Mouse (Mus musculus): ENCODE measurements around the gene Lamb3. TPM values are rescaled to one million over a fixed set of nuclear protein-coding genes. Genes with fewer than 3 reads are reported as not detected.
A peak's percentile ranks its signal among the peaks of the same experiment; 100 is the strongest.
"Not testable (repeated sequence)": the region's sequence is repeated elsewhere in the genome, so short reads cannot be mapped to it uniquely, and the experiment has no call there.

The Lamb3 gene
- total RNA-seq, 2 experiments from 2014 or later: 8.5 to 13.5 TPM

- no peak for DNase-seq
Observed at GRCm38 (mm10) chr1:193279492-193279891, 72.0 kb downstream of the Lamb3 start.

GRCm38 (mm10) chr1:193281344-193281743, 73.8 kb downstream of the Lamb3 start:
- DNase-seq: no peak

DNA sequence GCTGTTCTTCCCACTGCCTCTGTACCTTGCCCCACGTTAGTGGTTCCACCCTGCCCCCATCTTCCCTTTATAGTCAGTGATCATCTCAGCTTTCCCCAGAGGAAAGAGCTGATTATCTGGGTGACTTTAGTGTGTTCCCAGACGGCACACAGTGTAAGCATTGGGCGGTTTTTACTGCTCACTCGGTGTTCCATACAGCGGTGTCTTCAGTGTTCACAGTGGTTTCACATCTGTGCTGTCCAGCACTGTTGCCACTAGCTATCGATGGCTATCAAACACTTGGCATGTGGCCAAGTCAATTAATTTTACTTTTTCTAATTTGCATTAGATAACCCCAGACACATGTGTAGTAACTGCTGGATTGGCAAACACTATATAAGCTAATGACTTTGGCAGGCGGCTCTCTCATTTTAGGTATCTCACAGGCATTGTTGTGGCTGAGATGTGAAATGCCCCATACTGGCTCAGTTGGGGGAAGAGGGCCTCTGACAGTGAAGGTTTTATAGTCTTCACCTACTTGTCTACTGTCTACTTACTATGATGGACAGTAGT, 76.8 kb downstream of the Lamb3 start:
- DNase-seq: no peak

GRCm38 (mm10) chr1:193285766-193286325, 78.3 kb downstream of the Lamb3 start:
- not testable (repeated sequence) for DNase-seq

DNA sequence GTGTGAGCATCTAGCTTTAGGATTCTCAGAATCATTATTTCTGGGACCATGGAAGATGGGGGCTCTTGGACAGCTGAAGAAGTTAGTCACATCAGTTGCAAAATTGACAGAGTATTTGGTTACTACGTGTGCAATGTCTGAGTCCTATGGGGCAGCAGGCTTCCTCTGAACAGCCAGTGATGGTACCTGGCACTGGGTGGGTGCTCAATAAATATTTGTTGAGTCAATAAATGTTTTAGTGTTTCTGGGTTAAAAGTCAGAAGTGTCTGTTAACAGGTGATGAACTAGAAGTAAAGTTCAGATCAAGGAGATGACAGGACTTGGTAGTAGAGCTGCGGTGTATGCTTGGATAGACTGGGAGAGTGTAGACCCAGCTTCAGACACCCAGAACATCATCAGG, 80.1 kb downstream of the Lamb3 start:
- no peak for DNase-seq

DNA sequence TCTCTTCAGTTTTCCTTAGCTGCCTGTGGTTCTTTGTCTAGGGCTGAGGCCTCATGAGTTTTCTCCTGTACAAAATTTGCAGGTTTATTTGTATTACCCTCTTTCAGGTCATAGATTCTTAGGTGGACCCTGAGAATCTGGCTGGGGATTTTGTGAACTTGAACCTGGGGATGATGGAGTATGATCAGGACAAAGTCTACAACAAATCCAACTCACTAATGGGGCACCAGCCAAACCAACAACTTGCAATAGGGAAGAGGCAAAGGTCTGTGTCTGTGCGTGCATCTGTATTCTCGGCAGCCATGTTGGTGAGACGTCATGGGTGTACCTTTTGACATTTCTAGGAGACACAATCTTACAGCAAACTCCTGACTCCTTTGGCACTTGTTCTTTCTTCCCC, 81.6 kb downstream of the Lamb3 start:
- DNase-seq: no peak

DNA sequence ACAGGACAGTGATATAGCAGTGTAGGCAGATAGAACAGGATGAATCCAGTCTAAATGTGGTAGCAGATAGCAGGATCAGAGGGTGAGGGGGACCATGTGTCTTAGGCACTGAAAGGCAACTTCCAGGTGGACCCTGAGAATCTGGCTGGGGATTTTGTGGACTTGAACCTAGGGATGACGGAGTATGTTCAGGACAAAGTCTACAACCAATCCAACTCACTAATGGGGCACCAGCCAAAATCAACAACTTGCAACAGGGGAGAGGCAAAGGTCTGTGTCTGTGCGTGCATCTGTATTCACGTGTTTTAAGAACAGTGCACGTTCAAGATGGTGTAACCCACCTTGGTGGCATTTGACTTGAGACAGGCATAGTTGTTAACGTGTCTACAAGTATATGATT, 82.4 kb downstream of the Lamb3 start:
- DNase-seq: no peak

- no peak for DNase-seq
Observed at GRCm38 (mm10) chr1:193290686-193291085, 83.2 kb downstream of the Lamb3 start.

DNA sequence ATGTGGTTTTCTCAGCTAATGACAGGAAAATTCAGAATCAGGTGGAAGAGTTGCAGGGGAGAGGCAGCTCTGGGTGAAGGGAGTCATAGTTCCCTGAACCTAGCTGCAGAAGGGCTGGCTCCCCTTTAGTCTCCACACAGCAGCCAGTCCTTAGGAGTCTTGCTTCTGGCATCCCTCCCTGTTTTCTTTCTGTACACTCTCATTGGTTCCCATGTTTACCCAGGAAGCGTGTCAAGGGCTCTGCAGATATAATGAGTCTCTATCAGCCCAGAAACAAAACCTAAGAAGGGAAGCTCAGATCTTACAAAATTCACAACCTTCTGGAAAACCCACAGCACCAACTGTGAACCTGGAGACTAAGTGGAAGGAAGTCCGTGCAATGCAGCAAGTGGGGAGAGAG, 85.5 kb downstream of the Lamb3 start:
- no peak for DNase-seq

DNA sequence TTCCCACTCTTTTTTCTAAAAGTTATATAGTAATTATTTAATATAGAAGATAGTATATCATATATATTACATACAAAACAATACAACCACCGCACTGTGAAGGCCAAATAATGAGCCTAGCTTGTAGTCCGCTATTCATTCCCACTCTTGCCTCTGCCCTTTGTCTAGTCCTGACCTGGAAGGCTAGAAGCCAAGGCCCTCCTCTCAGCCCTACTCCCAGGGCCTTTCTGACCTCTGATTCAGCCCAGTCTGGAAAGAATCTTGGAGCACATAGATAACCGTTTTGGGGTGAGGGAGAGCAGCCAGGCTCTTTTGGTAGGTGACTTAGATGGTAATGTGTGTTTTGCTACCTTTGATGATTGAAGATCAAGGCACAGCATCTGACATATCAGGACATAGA, 86.4 kb downstream of the Lamb3 start:
- DNase-seq: no peak

DNA sequence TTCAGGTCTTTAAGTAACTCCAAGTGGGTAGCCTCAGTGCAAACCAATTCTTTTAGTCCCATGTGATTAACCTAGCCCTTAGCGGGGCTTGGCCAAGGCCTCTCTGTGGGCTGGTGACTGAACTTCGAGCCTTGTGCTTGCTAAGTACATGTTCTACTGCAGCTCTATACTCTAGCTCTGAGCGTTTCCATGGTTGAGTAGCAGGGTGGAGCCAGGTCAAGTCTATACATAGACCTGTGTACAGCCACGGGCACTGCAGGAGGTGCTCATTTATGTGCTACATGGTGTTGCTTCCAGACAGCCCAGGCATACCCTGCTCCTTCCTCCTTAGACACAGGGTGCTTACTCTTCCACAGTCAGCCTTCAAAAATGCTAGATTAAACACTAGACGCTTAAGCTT, 88.4 kb downstream of the Lamb3 start:
- DNase-seq: no peak

DNA sequence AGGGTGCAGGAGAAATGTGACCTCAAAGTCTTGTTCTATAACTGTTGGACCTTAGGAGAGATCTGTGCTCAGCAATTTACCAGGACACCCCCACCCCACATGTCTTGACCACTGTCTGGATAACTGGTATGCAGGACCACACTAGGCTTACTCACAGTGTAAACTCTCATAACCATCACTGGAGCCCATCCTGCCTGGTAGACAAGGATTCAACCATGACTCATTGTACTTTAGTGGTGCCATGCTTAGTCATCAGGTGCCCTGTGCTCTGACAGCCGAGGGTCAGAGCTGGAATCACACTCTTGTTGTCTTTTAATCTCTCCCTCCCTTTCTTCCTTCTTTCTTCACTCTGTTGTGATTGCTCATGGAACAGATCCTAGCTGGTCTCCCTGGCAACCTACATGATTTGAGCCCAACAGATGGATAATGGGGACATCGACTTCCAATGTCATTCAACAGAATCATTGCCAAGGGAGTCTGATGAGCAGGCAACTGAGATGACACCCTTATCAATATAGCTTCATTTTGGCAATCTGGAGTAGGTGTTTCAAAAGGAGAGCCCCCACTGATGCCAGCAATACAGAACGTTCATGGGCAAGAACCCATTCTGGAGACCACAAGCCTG, 90.8 kb downstream of the Lamb3 start:
- no peak for DNase-seq

GRCm38 (mm10) chr1:193299995-193300394, 92.5 kb downstream of the Lamb3 start:
- DNase-seq: no peak

GRCm38 (mm10) chr1:193301216-193302092, 94.0 kb downstream of the Lamb3 start:
- DNase-seq: no peak

DNA sequence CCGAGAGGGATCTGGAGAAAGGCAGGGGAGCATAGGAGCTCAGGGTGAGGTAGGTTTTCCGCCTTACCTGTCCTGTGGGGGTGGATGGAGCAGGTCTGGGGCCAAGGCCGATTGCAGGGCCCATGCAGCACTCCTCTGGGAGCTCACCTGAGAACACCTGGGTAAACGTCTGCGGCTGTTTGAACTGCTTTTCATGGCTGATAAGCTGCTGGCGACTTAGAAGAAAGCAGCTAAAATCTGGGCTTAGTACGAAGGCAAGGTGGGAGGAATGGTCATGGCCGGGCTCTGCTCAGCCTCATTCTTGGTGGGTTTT, 94.5 kb downstream of the Lamb3 start:
- DNase-seq: no peak

DNA sequence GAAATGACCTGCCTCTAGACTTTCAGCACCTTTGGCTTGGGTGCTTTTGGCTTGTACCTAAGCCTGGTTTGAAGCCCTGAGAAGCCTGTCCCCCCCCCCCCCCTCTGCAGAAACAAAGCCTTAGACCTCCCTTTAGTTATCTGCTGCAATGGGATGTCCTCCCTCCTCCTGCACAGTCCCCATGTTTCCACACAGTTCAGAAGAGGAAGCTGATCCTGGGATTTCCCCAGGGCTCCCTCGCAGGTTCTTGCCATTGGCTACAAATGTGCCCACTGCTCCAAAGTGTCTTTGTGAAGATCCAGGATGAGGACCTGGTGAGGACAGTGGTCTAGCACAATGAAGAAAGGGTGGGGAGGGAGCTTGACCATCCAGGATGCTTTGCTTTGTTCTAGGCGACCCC, 95.6 kb downstream of the Lamb3 start:
- no peak for DNase-seq

- DNase-seq: no peak
Observed at GRCm38 (mm10) chr1:193305386-193305785, 97.9 kb downstream of the Lamb3 start.

- DNase-seq: no peak
Observed at GRCm38 (mm10) chr1:193306832-193307231, 99.3 kb downstream of the Lamb3 start.

DNA sequence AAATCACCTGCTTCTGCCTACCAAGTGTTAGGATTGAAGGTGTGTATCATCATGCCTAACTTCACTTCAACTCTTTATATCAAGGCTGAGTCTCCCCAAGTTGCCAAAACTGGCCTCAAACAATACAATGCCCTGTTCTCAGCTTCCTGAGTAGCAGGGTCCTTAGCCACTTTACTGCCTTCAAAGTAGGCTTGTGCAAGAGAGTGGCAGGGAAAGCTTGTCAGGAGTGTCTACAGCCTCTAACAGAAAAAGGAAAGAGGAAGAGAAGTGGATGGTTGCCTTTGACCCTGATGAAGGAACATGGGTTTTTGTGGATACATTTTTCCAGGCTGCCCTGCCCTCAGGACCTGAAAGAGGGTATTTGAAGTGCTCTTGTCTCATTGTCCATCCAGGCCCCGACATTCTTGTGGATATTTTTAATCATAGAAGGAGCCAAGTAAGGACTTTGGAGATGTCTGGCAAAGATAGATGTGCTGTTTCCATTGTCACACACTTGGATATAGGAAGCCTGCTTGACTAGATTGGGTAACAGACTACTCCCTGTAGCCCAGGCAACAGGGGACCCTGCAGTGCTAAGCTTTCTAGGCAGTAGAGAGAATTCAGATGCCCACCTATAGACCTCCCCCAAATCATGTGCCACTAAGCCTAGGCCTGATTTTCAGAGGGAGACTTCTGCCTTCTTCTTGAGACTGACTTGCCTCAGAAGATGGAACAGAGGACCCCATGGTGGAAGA, 102.5 kb downstream of the Lamb3 start:
- DNase-seq: no peak

- no peak for DNase-seq
Observed at GRCm38 (mm10) chr1:193310519-193311085, 103.1 kb downstream of the Lamb3 start.

- DNase-seq: no peak
Observed at GRCm38 (mm10) chr1:193311596-193311995, 104.1 kb downstream of the Lamb3 start.

- peak; percentile 93 to 96 for DNase-seq
Observed at GRCm38 (mm10) chr1:193315705-193316357, 108.3 kb downstream of the Lamb3 start.
